Mouse (Mus musculus): ENCODE measurements around the gene Tenm3. TPM values are rescaled to one million over a fixed set of nuclear protein-coding genes. Genes with fewer than 3 reads are reported as not detected.

Tenm3 gene
- polyA plus RNA-seq, 1 experiment = not detected

DNA sequence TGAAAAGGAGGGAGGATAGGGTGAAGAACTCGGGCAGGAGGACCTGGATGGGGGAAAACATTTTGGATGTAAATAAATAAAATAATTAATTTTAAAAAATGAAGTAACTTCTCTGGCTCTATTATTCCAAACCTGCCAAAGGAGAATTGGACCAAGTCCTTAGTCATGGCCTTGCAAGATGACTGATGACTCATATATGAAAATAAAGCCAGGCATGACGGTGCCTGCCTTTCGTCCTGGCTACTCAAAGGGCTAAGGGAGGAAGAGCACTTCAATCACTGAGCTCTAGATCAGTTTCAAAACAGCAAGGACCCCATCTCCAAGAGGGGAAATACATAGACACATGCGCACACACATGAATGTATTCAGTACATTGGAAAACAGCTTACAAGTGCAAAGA, 234.1 kb downstream of the Tenm3 start:
- TF ChIP-seq GATA1 (IDR thresholded peaks at IDR 0.05; ENCODE audit: low read length) = no peak

DNA sequence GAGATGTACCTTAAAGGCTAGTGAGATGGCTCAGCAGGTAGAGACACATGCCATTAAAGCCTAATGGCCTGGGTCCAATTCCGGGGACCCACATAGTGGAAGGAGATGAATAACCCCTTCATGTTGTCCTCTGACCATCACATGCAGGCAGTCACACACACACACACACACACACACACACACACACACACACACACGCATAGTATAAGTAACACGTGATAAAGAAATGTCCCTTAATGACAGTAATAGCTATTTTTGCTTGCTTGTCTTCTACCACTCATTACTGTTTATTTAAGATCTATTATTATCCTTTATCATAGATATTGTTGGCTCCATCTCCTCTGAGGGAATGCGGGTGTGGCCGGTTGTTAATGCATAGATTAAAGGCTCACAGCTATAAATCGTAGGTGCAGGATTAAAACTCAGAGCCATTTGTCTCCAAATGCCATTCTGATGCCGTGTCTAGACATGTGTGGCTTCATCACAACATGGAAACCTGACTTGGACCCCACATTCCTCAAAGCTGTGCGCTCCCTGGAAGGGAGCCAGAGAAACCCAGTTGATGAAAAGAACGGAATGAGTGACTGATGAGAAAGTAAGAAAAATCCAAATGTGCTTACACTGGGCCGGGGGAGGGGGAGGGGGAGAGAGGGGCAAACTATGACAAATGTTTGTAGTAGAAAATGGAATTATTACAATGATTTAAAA, 239.4 kb downstream of the Tenm3 start:
- TF ChIP-seq GATA1 (IDR thresholded peaks at IDR 0.05; ENCODE audit: low read length) = no peak

GRCm38 (mm10) chr8:48603165-48603840, 240.4 kb downstream of the Tenm3 start:
- no peak for TF ChIP-seq GATA1 (IDR thresholded peaks at IDR 0.05; ENCODE audit: low read length)

DNA sequence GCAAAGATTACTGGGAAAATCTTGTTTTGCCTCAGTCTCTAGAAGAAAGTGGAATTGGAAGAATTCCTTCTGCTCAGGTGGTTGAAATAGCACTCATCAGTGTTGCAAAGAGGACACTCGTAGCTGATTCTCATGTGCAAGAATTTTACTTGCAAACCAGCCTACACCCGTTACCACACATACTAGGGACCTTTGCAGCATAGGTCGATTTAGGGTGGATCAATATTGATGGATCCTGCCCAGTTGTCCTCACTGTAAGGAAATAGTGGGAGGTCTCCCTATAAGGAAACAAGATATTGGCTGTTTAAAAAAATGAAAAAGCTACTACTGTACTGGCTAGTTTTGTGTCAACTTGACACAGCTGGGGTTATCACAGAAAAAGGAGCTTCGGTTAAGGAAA, 242.1 kb downstream of the Tenm3 start:
- TF ChIP-seq GATA1 (IDR thresholded peaks at IDR 0.05; ENCODE audit: low read length) = no peak

DNA sequence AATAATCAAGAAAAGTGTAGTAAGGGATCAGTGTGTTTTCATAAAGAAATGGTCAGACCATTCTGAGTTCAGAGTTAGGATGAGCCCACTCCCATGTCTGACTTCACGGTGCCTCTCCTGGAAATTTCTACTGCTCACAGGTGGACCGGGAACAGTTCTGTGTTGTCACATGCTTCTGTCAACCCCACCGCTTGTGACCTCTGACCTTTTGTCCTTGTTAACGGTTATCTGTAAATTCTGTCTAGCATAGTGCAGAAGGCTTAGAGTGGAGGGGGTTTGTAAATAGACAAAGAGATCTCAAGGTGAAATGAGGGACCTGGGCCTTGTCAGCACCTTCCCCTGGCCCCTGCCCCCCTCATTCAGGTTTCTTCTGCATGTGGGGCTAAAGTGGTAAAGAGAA, 244.7 kb downstream of the Tenm3 start:
- no peak for TF ChIP-seq GATA1 (IDR thresholded peaks at IDR 0.05; ENCODE audit: low read length)

GRCm38 (mm10) chr8:48596332-48596731, 247.4 kb downstream of the Tenm3 start:
- TF ChIP-seq GATA1 (IDR thresholded peaks at IDR 0.05; ENCODE audit: low read length) = no peak

GRCm38 (mm10) chr8:48591818-48592217, 251.9 kb downstream of the Tenm3 start:
- no peak for TF ChIP-seq GATA1 (IDR thresholded peaks at IDR 0.05; ENCODE audit: low read length)

DNA sequence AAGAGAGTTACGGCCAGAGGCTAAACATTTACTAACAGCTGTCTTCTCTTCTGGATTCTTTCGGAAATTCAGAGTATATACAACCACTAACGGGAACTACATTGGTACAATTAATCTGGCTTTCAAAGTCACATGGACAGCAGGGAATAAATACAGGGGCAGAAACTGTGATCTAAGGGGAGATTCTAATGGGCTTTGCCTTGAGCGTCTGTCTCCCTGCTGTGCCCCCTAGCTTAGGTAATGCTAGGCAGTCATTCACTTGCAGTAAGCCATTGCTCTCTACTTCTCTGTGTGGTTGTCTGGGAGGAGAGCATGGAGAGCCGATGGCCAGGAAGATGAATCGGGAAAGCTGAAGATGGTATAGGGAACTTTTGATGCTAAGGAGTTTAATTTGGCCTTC, 264.0 kb downstream of the Tenm3 start:
- no peak for TF ChIP-seq GATA1 (IDR thresholded peaks at IDR 0.05; ENCODE audit: low read length)

DNA sequence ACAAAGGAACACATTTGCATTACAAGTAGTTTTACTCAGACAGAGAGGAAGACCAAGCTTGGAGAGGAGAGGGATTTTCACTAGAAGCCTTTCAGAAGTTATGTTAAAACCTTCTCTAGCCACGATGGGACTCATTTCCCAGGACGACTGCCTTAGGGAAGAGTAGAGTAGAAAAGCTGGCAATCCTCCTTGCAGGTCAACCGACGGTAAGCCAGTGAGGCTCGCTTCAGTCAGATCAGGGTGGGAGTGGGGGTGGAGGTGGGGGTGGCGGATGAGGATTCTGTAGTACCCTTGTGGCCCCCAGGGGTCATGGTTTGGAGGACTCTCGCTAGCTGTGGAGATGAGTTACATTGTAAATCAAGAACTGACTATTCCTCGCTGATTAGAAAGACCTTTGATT, 264.6 kb downstream of the Tenm3 start:
- TF ChIP-seq GATA1 (IDR thresholded peaks at IDR 0.05; ENCODE audit: low read length) = no peak

DNA sequence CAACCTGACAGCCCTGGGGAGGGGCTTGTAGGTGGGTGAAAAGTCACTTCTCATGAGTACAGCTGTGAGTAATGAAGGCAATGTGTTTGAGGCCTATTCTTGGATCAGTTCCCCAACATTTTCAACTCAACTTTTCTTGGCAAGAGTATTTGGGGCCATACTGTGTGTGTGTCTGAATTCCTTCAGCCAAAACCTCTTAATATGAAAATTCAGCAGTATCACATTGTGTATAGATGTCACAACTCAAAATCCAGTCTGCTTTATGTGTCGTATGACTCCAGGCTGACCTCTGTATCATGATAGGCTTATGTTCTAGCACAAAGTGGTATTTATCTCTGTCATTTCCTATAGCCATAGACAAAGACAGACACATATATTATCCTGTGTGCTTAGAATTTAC, 270.8 kb downstream of the Tenm3 start:
- TF ChIP-seq GATA1 (IDR thresholded peaks at IDR 0.05; ENCODE audit: low read length) = no peak

DNA sequence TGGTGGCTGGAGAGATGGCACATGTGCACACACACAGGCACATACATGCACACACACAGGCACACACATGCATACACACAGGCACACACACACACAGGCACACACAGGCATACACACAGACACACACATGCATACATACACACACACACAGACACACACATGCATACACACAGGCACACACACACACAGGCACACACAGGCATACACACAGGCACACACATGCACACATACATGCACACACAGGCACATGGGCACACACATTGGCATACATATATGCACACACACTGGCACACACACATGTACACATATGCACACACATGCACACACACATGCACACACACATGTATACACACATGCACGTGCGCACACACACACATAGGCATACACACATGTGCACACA, 271.4 kb downstream of the Tenm3 start:
- TF ChIP-seq GATA1 (IDR thresholded peaks at IDR 0.05; ENCODE audit: low read length) = no peak

- no peak for TF ChIP-seq GATA1 (IDR thresholded peaks at IDR 0.05; ENCODE audit: low read length)
Observed at GRCm38 (mm10) chr8:48568608-48569007, 275.1 kb downstream of the Tenm3 start.

DNA sequence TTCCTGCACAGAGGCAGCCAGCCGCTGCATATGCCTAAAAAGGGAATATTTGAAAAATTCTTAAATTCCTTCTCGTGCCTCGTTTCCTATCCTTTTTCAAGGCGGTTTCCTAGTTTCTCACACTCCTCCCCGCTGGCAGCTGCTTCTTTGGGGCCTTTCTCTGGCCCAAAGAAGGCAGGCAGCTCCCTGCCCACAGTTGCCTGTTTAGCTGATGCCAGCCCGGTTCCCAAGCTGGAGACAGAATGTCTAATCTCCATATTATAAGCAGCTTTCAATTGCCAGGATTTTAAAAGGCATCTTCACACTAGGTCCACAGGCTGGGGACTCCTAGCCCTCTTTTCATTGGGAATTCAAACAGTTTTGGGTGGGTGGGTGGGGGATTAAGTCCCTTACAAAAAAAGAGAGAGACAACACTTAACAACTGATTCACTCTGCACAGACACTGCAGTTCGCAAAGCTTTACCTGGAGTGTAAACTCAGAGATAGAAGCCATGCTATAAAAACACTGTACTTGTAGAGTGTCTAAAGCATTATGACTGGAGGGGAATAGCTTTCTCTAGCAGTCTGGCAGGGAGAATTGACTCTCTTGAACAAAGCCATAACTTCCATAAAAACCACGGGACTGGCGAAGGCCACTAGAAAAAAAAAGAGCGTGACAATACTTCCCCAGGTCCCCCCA, 275.7 kb downstream of the Tenm3 start:
- no peak for TF ChIP-seq GATA1 (IDR thresholded peaks at IDR 0.05; ENCODE audit: low read length)

DNA sequence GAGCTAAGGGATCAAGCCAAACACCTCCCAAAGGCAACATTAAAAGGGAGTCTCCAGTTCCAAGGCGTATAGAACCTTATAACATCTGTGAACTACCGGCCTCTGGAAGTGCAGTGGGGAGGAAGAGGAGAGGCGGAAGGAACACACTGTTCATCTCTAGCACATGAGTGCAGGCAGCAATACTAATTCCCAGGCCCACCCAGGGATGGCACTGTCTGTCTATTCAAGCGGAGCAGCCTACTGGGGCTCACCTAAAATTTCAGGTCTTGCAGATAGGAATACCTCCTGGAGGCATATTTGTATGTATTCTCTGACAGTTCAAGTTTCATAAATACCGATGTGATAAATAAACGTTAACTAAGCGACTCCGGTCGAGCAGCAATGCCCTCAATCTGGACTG, 283.5 kb downstream of the Tenm3 start:
- TF ChIP-seq GATA1 (IDR thresholded peaks at IDR 0.05; ENCODE audit: low read length) = no peak

GRCm38 (mm10) chr8:48555546-48556141, 288.1 kb downstream of the Tenm3 start:
- no peak for TF ChIP-seq GATA1 (IDR thresholded peaks at IDR 0.05; ENCODE audit: low read length)
